Mouse (Mus musculus) forebrain, embryonic 14.5 days (tissue): ENCODE data around the gene Glis1. TPM values are rescaled to one million over a fixed set of nuclear protein-coding genes. Genes with fewer than 3 reads are reported as not detected.

Experiments
- ATAC-seq: fragments of 200-750 bp; cut with Nextera tagmentation; 2 replicates; pipeline ENCODE4 v1.8.0; 2017; ENCODE audit warnings: mild to moderate bottlenecking, moderate library complexity
- DNase-seq: peaks from one replicate; pipeline ENCODE4 v3.0.0-alpha.2; 2015; ENCODE audit warnings: low spot score
- H3K27ac ChIP-seq: fragments of 300-500 bp; sonication (generic); 2 replicates; pipeline ENCODE4 v1.5.1; 2014; ENCODE audit warnings: low read depth, mild to moderate bottlenecking, control low read depth, low read length, moderate library complexity
- H3K27me3 ChIP-seq: fragments of 300-500 bp; sonication (generic); replicated peaks from 2 replicates; pipeline ENCODE4 v1.6.1; 2014; ENCODE audit warnings: low read length, control low read depth, mixed read lengths; ENCODE audit not compliant: control insufficient read depth, insufficient read depth
- H3K36me3 ChIP-seq: fragments of 300-500 bp; sonication (generic); 2 replicates; pipeline ENCODE4 v1.6.1; 2014; ENCODE audit warnings: low read length, control low read depth; ENCODE audit not compliant: control insufficient read depth, insufficient read depth
- H3K4me1 ChIP-seq: fragments of 300-500 bp; sonication (generic); 2 replicates; pipeline ENCODE4 v1.6.1; 2014; ENCODE audit warnings: antibody characterized with exemption, low read length, control low read depth; ENCODE audit not compliant: control insufficient read depth, insufficient read depth
- H3K4me2 ChIP-seq: fragments of 300-500 bp; sonication (generic); 2 replicates; pipeline ENCODE4 v1.6.1; 2014; ENCODE audit warnings: mild to moderate bottlenecking, control low read depth, low read length
- H3K4me3 ChIP-seq: fragments of 300-500 bp; sonication (generic); 2 replicates; pipeline ENCODE4 v1.5.1; 2014; ENCODE audit warnings: low read depth, low read length, control low read depth
- H3K9ac ChIP-seq: fragments of 300-500 bp; sonication (generic); 2 replicates; pipeline ENCODE4 v1.6.1; 2014; ENCODE audit warnings: mild to moderate bottlenecking, low read length, control low read depth, moderate library complexity
- H3K9me3 ChIP-seq: fragments of 300-500 bp; sonication (generic); replicated peaks from 2 replicates; pipeline ENCODE4 v1.6.1; 2016; ENCODE audit warnings: low read length, control low read depth, mixed read lengths; ENCODE audit not compliant: control insufficient read depth
- WGBS: fragments of 180-500 bp; shearing (Covaris S2); extraction: QIAGEN DNeasy Blood & Tissue Kit; methylation state at CpG from one replicate; pipeline ENCODE4 v1.1.7; 2014; 5-methylcytosine and 5-hydroxymethylcytosine counted together
- polyA plus RNA-seq: library from polyadenylated mRNA; unstranded; fragments of >200 nt; fragmentation: Nextera tagmentation; extraction: Ambion mirVana; gene quantifications from 2 replicates; pipeline ENCODE4 v1.2.1, GENCODE M21; 2014

Glis1 gene
- polyA plus RNA-seq: 0.27 and 0.40 TPM in 2 replicates

DNA sequence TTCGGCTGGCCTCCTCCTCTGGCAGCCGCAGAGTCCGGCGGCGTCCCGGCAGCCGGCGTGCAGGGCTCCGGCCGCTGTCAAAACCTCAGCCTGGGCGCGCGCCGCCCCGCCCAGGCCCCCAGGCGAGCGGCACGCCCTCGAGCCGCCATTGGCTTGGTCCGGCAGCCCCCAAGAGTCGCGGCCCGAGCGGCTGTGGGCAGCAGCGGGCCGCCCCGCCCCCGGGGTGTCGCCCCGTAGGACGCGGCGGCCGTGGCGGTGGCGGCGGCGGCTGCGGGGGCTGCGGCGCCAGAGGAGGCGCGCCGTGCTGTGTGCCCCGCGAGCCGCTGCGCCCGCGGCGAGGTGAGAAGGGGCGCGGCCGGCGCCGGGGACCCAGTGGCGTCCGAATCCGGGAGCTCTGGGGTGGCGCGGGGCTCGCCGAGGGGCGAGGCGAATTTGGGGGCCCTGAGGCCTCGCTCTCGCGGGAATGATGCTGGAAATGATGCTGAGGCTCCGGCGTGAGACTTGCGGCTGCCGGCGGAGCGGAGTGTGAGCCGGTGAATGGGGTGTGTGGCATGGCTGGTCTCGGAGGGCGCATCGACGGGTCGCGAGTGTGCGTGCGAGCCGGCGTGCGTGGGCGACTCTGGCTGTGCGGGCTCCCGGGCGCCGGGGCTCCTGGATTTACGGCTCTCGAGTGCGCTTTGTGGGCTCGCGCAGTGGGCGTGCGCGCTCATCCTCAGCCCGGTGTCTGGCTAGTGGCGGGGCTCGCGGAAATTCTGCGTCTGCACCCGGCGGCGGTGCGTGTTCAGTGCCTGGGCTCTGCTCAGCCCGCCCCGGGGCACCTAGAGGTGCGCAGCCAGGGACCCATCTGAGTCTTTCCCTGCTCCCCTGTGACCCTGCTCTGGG is at the start of gene Glis1:
Gene Glis1 (plus strand): TSS at position 236 of the 882 bp plus-strand sequence.
- Histone ChIP-seq H3K9ac (peak within 1 kb of the TSS; percentile 67), H3K4me3 (peak within 1 kb of the TSS; percentile 58), H3K36me3 (no peaks in the 10 kb centered on the region), H3K9me3 (no peaks in the 10 kb centered on the region), H3K27me3 (peaks cover 44% of the 10 kb centered on the region), H3K27ac (no peak within 1 kb of the TSS), H3K4me1 (peaks cover 7% of the 10 kb centered on the region), H3K4me2 (peak within 1 kb of the TSS; percentile 92)
- ATAC-seq (peak; percentile 84), DNase-seq (peak; percentile 55)
- 0% methylated on average over 61 of the region's 112 CpGs for WGBS

DNA sequence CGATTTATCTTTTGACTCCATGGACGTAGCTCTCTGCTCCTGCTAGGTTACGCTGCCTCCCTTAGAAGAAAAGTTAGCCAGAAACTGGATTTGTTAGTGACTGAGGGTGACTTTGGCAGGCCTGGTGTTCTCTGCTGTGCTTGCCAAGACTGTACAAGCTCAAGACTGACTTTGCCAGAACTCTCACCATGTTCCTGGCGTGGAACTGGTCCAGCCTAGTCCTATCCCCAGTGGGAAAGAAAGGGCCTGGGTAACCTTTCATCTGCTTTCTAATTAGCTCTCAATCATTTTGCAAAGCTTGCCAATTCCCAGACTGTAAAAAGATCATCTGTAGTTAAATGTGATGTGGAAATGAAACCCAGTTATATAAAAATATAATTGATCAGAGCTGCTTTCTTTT is 47.4 kb upstream of the Glis1 start:
- ATAC-seq: no peak
- no peaks in the 10 kb centered on the region for H3K4me1 ChIP-seq
- no peaks in the 10 kb centered on the region for H3K9me3 ChIP-seq
- no peak overlapping the region for H3K4me3 ChIP-seq
- peaks cover 81% of the 10 kb centered on the region for H3K36me3 ChIP-seq
- DNase-seq: peak; percentile 70
- no peak overlapping the region for H3K4me2 ChIP-seq
- H3K27ac ChIP-seq: no peak overlapping the region
- WGBS: 77% methylated on average over 4 of the region's 4 CpGs
- no peak overlapping the region for H3K9ac ChIP-seq
- H3K27me3 ChIP-seq: no peaks in the 10 kb centered on the region

DNA sequence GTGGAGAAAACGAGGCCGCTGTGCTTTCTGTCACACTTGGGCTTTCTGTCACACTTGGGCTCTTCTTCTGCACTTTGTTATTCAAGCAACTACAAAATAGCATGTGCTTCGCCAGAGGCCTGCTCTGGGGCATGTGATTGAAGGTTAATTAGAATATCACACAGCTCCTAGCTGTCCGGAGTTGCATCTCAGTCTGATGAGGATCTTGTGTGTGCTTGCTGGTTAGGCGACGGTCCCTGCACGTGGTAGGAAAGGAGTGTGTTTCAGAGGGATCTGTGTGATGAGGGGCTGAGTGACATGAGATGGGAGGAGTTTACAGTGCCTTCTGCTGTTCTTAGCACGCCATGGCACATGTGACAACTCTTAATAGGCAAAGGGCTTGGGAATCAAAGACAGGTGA is 46.9 kb upstream of the Glis1 start:
- no peak; the same call in 1 of the 2 replicates for ATAC-seq
- Histone ChIP-seq H3K27ac (no peak overlapping the region), H3K36me3 (peaks cover 83% of the 10 kb centered on the region), H3K27me3 (no peaks in the 10 kb centered on the region), H3K9ac (no peak overlapping the region), H3K9me3 (no peaks in the 10 kb centered on the region), H3K4me3 (no peak overlapping the region), H3K4me1 (no peaks in the 10 kb centered on the region), H3K4me2 (no peak overlapping the region)
- DNase-seq: peak; percentile 37
- WGBS: 70% methylated on average over 8 of the region's 8 CpGs

DNA sequence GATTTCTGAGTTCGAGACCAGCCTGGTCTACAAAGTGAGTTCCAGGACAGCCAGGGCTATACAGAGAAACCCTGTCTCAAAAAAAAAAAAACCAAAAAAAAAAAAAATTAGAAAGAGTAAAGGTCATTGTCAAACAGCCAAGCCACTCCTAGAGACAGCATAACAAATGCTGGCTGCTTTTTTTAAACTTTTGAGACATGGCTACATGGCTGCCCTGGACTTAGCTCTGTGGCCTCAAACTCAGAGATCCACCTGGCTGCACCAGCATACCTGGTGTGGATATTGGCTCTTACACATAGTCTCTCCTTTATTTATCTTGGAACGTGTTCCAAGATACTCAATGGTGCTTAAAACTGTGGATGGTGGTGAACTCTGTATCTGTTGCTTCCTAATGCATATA is 46.1 kb upstream of the Glis1 start:
- H3K36me3 ChIP-seq: peaks cover 83% of the 10 kb centered on the region

DNA sequence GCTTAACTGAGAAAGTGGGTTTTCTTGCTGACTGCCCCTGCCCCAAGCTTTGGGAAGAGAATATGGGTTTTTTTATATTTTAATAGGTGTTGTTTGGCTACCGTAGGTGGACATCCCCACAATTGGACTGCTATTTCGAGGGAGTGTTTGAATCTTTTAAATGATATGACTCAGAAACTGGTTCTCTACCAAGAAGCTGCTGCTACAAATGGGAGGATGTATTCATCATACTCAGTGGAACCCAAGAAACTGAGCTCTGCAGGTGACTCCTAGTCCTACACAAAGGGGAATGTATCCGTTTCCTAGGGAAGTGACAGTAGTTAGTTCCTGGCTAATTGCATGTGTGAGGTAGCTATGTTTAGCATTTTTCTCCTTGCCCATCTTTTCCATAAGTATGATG is 45.0 kb upstream of the Glis1 start:
- Histone ChIP-seq H3K9me3 (no peaks in the 10 kb centered on the region), H3K36me3 (peaks cover 86% of the 10 kb centered on the region), H3K4me3 (no peak overlapping the region), H3K9ac (no peak overlapping the region), H3K27me3 (no peaks in the 10 kb centered on the region), H3K4me2 (no peak overlapping the region), H3K4me1 (no peaks in the 10 kb centered on the region), H3K27ac (no peak overlapping the region)
- no peak for ATAC-seq
- WGBS: 93% methylated on average over 3 of the region's 3 CpGs
- DNase-seq: no peak

More for the DNA sequence above, 46.1 kb upstream of the Glis1 start:
- Histone ChIP-seq H3K4me3 (no peak overlapping the region), H3K27ac (no peak overlapping the region), H3K9ac (no peak overlapping the region), H3K4me1 (no peaks in the 10 kb centered on the region), H3K9me3 (no peaks in the 10 kb centered on the region), H3K4me2 (no peak overlapping the region), H3K27me3 (no peaks in the 10 kb centered on the region)
- 95% methylated on average over 2 of the region's 2 CpGs for WGBS
- DNase-seq (no peak), ATAC-seq (no peak)

DNA sequence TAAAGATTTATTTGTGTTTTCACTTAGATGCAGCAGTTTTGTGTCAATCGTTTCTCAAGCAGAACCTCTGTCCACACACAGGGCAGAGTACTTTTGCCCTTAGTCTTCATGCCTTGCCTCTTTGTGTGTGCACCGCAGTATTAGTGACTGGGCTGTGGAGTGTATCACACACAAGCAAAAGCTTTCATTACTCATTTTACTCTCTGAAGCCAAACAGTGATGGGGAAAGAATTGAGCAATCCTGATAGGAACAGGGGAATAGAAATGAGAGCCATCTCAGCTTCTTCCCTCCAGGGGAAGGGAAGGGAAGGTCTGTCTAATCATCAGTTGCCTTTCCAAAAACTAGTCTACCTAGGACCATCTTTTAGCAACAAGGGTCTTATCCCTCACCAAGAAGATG is 40.6 kb upstream of the Glis1 start:
- Histone ChIP-seq H3K27me3 (no peaks in the 10 kb centered on the region), H3K9ac (no peak overlapping the region), H3K4me2 (no peak overlapping the region), H3K27ac (no peak overlapping the region), H3K4me1 (no peaks in the 10 kb centered on the region), H3K36me3 (peaks cover 75% of the 10 kb centered on the region), H3K4me3 (no peak overlapping the region), H3K9me3 (no peaks in the 10 kb centered on the region)
- 95% methylated on average over 2 of the region's 2 CpGs for WGBS
- DNase-seq (no peak), ATAC-seq (no peak)

DNA sequence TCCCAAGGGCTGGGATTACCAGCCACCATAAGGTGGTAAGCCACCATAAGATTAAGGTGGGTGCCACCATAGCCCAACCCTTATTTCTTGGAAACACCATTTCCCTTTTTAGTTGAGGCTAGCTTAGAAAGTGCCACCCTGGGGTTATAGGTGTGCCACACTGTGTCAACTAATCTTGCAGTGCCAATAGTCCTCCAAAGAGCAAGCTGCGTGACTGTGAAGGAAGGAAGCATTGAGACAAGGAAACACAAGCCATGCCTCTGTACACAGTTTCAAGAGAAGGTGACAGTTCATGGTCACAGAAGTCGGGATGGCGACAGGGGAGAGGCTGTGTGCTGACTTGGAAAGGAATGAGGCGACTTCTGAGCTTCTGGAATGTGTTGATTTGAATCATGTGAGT is 14.2 kb upstream of the Glis1 start:
- Histone ChIP-seq H3K4me2 (no peak overlapping the region), H3K9me3 (no peaks in the 10 kb centered on the region), H3K4me3 (no peak overlapping the region), H3K9ac (no peak overlapping the region), H3K27me3 (no peaks in the 10 kb centered on the region), H3K27ac (no peak overlapping the region), H3K4me1 (peaks cover 5% of the 10 kb centered on the region; the same call in 1 of the 2 replicates), H3K36me3 (peaks cover 3% of the 10 kb centered on the region; the same call in 1 of the 2 replicates)
- DNase-seq: no peak
- 90% methylated on average over 4 of the region's 4 CpGs for WGBS
- no peak for ATAC-seq

DNA sequence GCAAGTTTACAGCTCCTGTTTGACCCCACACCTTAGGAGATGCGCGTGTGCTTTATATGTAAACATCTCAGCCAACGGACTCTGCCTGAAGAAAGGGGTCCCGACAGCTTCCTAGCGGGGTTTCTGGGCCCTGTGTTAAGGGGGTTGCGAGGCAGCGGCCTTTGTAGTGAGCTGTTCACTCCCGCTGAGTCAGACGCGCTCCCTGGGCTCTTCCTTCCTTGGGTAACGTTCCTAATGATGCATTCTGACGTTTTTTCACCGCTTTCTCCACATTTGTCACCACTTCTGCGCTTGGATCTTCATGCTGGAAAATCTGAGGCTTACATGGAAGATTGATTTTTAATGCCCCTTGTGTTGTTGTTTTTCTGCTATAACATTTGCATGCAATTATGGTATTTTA is 12.7 kb upstream of the Glis1 start:
- DNase-seq: peak; percentile 29
- Histone ChIP-seq H3K9me3 (no peaks in the 10 kb centered on the region), H3K27me3 (no peaks in the 10 kb centered on the region), H3K4me1 (peaks cover 5% of the 10 kb centered on the region; the same call in 1 of the 2 replicates), H3K4me3 (no peak overlapping the region), H3K27ac (no peak overlapping the region), H3K36me3 (peaks cover 3% of the 10 kb centered on the region; the same call in 1 of the 2 replicates), H3K9ac (peak overlapping the region; percentile 17; the same call in 1 of the 2 replicates), H3K4me2 (peak overlapping the region; percentile 29; the same call in 1 of the 2 replicates)
- 1% methylated on average over 14 of the region's 14 CpGs for WGBS
- ATAC-seq: no peak

DNA sequence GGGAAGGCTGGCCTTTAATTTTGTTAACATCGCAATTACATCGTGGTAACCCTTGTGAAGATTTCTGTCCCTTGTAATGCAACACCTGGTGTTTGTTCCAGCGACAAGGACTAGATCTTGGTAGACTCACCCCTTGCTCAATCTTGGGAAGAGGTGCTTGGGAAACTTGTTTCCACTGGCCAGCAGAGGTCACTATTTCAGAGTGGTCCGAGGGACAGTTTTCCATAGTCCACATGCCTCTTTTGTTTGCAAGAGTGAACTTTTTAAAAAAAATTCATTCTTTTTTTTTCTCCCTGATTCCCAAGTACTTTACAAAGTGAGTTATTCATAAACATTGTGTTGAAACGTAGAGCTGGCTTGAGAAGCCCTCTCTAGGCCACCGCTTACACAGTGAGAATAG is 12.2 kb upstream of the Glis1 start:
- Histone ChIP-seq H3K36me3 (peaks cover 3% of the 10 kb centered on the region; the same call in 1 of the 2 replicates), H3K4me2 (no peak overlapping the region), H3K4me3 (no peak overlapping the region), H3K9ac (no peak overlapping the region), H3K27me3 (no peaks in the 10 kb centered on the region), H3K9me3 (no peaks in the 10 kb centered on the region), H3K27ac (no peak overlapping the region), H3K4me1 (peaks cover 5% of the 10 kb centered on the region; the same call in 1 of the 2 replicates)
- DNase-seq (peak; percentile 74), ATAC-seq (peak; percentile 34; the same call in 1 of the 2 replicates)
- 21% methylated on average over 6 of the region's 6 CpGs for WGBS
